Mouse (Mus musculus) neural tube, embryonic 11.5 days (tissue): ENCODE results near the gene Stra6. TPM values are rescaled to one million over a fixed set of nuclear protein-coding genes. Genes with fewer than 3 reads are reported as not detected.
A peak's percentile ranks its signal among the peaks of the same experiment; 100 is the strongest.

Experiments
- ATAC-seq: fragments of 200-750 bp; cut with Nextera tagmentation; 2 replicates; pipeline ENCODE4 v1.8.0; 2017; ENCODE audit warnings: moderate number of reproducible peaks, mild to moderate bottlenecking, moderate TSS enrichment, moderate library complexity; ENCODE audit not compliant: insufficient read depth, low FRiP score, low TSS enrichment
- DNase-seq: peaks from one replicate; pipeline ENCODE4 v3.0.0-alpha.2; 2015; ENCODE audit warnings: low spot score
- H3K27ac ChIP-seq: fragments of 300-500 bp; sonication (generic); 2 replicates; pipeline ENCODE4 v1.5.1; 2014; ENCODE audit warnings: low read depth, mild to moderate bottlenecking, low read length
- H3K27me3 ChIP-seq: fragments of 300-500 bp; sonication (generic); 2 replicates; pipeline ENCODE4 v1.6.1; 2014; ENCODE audit warnings: mild to moderate bottlenecking, low read length, mixed read lengths; ENCODE audit not compliant: control insufficient read depth, insufficient read depth
- H3K36me3 ChIP-seq: fragments of 300-500 bp; sonication (generic); 2 replicates; pipeline ENCODE4 v1.6.1; 2014; ENCODE audit warnings: mild to moderate bottlenecking, low read length, moderate library complexity, mixed read lengths; ENCODE audit not compliant: control insufficient read depth, insufficient read depth
- H3K4me1 ChIP-seq: fragments of 300-500 bp; sonication (generic); 2 replicates; pipeline ENCODE4 v1.6.1; 2014; ENCODE audit warnings: low read length, mixed read lengths; ENCODE audit not compliant: control insufficient read depth, insufficient read depth
- H3K4me2 ChIP-seq: fragments of 300-500 bp; sonication (generic); 2 replicates; pipeline ENCODE4 v1.6.1; 2014; ENCODE audit warnings: low read depth, mild to moderate bottlenecking, moderate library complexity
- H3K4me3 ChIP-seq: fragments of 300-500 bp; sonication (generic); 2 replicates; pipeline ENCODE4 v1.5.1; 2014; ENCODE audit warnings: low read depth, low read length
- H3K9ac ChIP-seq: fragments of 300-500 bp; sonication (generic); 2 replicates; pipeline ENCODE4 v1.6.1; 2014; ENCODE audit warnings: mild to moderate bottlenecking, low read length
- H3K9me3 ChIP-seq: fragments of 300-500 bp; sonication (generic); 2 replicates; pipeline ENCODE4 v1.6.1; 2016; ENCODE audit warnings: low read length; ENCODE audit not compliant: control insufficient read depth
- WGBS: fragments of 180-500 bp; shearing (Covaris S2); extraction: QIAGEN DNeasy Blood & Tissue Kit; methylation state at CpG from one replicate; pipeline ENCODE4 v1.1.7; 2014; 5-methylcytosine and 5-hydroxymethylcytosine counted together
- polyA plus RNA-seq: library from polyadenylated mRNA; unstranded; fragments of >200 nt; fragmentation: Nextera tagmentation; extraction: Ambion mirVana; gene quantifications from 2 replicates; pipeline ENCODE4 v1.2.1, GENCODE M21; 2014

The Stra6 gene
- polyA plus RNA-seq, 1 experiment from 2014 or later, result 53.7 TPM

- H3K4me1 ChIP-seq, result no peaks in the 10 kb centered on the region
- H3K4me2 ChIP-seq, result no peak overlapping the region
- ATAC-seq (no peak), DNase-seq (no peak)
- no peaks in the 10 kb centered on the region for H3K27me3 ChIP-seq
- H3K9me3 ChIP-seq, result no peaks in the 10 kb centered on the region
- no peak overlapping the region for H3K27ac ChIP-seq
- H3K9ac ChIP-seq, result no peak overlapping the region
- H3K36me3 ChIP-seq, result no peaks in the 10 kb centered on the region
- no peak overlapping the region for H3K4me3 ChIP-seq
- WGBS, result 84% methylated on average over 1 of the region's 1 CpGs
Measured at GRCm38 (mm10) chr9:58165779-58166178, 102.2 kb downstream of the Stra6 start.

DNA sequence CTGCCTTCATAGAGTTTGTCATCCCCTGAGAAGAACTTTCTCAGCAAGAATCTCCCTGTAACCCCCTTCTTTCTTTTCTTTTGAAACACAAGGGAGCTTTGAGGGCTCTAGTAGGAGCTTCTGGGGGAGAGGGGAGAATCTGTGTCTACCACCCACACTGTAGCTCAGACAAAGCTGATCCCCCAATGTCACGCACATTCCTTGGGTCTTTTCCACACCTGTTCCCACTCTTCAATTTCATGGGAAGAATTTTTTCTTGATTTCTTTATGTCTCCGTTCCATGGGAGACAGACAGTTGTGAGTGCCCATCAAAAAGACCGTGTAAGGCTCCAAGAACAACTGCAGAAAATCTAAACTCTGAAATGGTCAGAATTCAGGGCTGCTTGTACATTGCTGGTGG lies 105.3 kb downstream of the Stra6 start:
- no peak for ATAC-seq
- Histone ChIP-seq H3K4me1 (no peaks in the 10 kb centered on the region), H3K27me3 (no peaks in the 10 kb centered on the region), H3K9ac (no peak overlapping the region), H3K9me3 (no peaks in the 10 kb centered on the region), H3K36me3 (no peaks in the 10 kb centered on the region), H3K4me2 (no peak overlapping the region), H3K27ac (no peak overlapping the region), H3K4me3 (no peak overlapping the region)
- no peak for DNase-seq
- WGBS, result 76% methylated on average over 3 of the region's 3 CpGs

- WGBS, result 84% methylated on average over 6 of the region's 6 CpGs
- H3K27me3 ChIP-seq, result no peaks in the 10 kb centered on the region
- no peaks in the 10 kb centered on the region for H3K36me3 ChIP-seq
- H3K9me3 ChIP-seq, result no peaks in the 10 kb centered on the region
- H3K4me3 ChIP-seq, result no peak overlapping the region
- no peak overlapping the region for H3K27ac ChIP-seq
- ATAC-seq, result no peak
- no peak overlapping the region for H3K9ac ChIP-seq
- no peaks in the 10 kb centered on the region for H3K4me1 ChIP-seq
- no peak overlapping the region for H3K4me2 ChIP-seq
- DNase-seq, result no peak
Measured at GRCm38 (mm10) chr9:58169426-58169825, 105.8 kb downstream of the Stra6 start.

- H3K36me3 ChIP-seq, result no peaks in the 10 kb centered on the region
- H3K4me2 ChIP-seq, result no peak overlapping the region
- no peak for ATAC-seq
- no peak overlapping the region for H3K9ac ChIP-seq
- DNase-seq, result no peak
- H3K27ac ChIP-seq, result no peak overlapping the region
- H3K4me3 ChIP-seq, result no peak overlapping the region
- no peaks in the 10 kb centered on the region for H3K27me3 ChIP-seq
- H3K4me1 ChIP-seq, result peaks cover 7% of the 10 kb centered on the region
- 68% methylated on average over 2 of the region's 2 CpGs for WGBS
- H3K9me3 ChIP-seq, result no peaks in the 10 kb centered on the region
Measured at GRCm38 (mm10) chr9:58172863-58173262, 109.3 kb downstream of the Stra6 start.

DNA sequence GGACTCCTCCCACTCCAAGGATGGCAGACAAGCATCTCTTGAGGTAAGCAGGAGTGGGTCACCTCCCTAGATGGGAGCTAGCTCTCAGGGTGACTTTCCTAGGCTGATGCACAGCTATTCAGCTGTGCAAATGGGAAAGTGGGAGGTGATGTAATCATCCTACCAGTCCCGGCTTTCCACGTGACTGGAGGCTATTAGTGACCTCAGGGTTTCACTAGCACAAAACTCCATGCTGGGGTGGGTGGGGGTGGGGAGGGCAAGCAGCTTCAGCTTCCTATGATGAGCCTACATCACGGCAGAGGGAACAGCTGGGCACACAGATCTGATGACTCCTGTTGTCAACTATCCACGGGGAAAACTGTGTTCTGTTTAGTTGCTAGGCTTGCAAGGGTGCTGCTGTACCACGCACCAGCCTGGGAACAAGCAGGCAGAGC lies 111.2 kb downstream of the Stra6 start:
- no peaks in the 10 kb centered on the region for H3K9me3 ChIP-seq
- no peak overlapping the region for H3K4me3 ChIP-seq
- no peak overlapping the region for H3K9ac ChIP-seq
- no peaks in the 10 kb centered on the region for H3K27me3 ChIP-seq
- DNase-seq (no peak), ATAC-seq (no peak)
- no peaks in the 10 kb centered on the region for H3K36me3 ChIP-seq
- 23% methylated on average over 5 of the region's 5 CpGs for WGBS
- 0 out of 2 replicates have a peak overlapping the region, but pooled peaks have one; percentile 10 for H3K27ac ChIP-seq
- H3K4me2 ChIP-seq, result no peak overlapping the region
- peaks cover 7% of the 10 kb centered on the region for H3K4me1 ChIP-seq

GRCm38 (mm10) chr9:58175745-58176487 lies 112.3 kb downstream of the Stra6 start:
- DNase-seq, result no peak
- peaks cover 7% of the 10 kb centered on the region for H3K4me1 ChIP-seq
- H3K36me3 ChIP-seq, result no peaks in the 10 kb centered on the region
- no peak for ATAC-seq
- 47% methylated on average over 5 of the region's 5 CpGs for WGBS
- no peaks in the 10 kb centered on the region for H3K27me3 ChIP-seq
- H3K9ac ChIP-seq, result no peak overlapping the region
- H3K4me3 ChIP-seq, result no peak overlapping the region
- H3K9me3 ChIP-seq, result no peaks in the 10 kb centered on the region
- H3K27ac ChIP-seq, result no peak overlapping the region
- H3K4me2 ChIP-seq, result no peak overlapping the region

DNA sequence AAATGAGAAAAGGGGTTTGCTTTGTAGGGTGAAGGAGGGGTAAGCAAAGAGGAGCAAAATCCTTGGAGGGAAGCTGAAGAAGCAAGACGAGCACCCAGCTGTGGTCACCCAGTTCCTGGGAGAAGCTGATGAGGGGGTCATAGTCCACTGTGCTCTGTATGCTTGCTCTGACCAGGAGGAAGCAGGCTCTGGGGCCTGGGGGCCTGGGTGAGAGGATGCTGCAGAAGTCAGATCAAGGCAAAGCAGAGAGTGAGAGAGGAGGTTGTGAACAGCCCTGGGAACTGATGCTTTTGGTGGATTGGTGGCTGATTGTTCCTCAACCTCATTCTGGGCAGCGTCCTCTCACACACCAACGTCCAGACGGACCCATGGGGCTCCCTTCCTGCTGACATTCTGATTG lies 113.6 kb downstream of the Stra6 start:
- Histone ChIP-seq H3K27me3 (no peaks in the 10 kb centered on the region), H3K27ac (no peak overlapping the region), H3K9ac (no peak overlapping the region), H3K4me2 (no peak overlapping the region), H3K36me3 (no peaks in the 10 kb centered on the region), H3K4me3 (no peak overlapping the region), H3K4me1 (peaks cover 7% of the 10 kb centered on the region), H3K9me3 (no peaks in the 10 kb centered on the region)
- WGBS, result 67% methylated on average over 4 of the region's 4 CpGs
- no peak for DNase-seq
- no peak for ATAC-seq

GRCm38 (mm10) chr9:58179390-58179789 lies 115.8 kb downstream of the Stra6 start:
- ATAC-seq (no peak), DNase-seq (no peak)
- H3K27ac ChIP-seq, result no peak overlapping the region
- H3K4me3 ChIP-seq, result no peak overlapping the region
- H3K4me2 ChIP-seq, result no peak overlapping the region
- 98% methylated on average over 2 of the region's 2 CpGs for WGBS
- no peak overlapping the region for H3K9ac ChIP-seq
- no peaks in the 10 kb centered on the region for H3K27me3 ChIP-seq
- H3K9me3 ChIP-seq, result no peaks in the 10 kb centered on the region
- H3K36me3 ChIP-seq, result no peaks in the 10 kb centered on the region
- H3K4me1 ChIP-seq, result peaks cover 7% of the 10 kb centered on the region

DNA sequence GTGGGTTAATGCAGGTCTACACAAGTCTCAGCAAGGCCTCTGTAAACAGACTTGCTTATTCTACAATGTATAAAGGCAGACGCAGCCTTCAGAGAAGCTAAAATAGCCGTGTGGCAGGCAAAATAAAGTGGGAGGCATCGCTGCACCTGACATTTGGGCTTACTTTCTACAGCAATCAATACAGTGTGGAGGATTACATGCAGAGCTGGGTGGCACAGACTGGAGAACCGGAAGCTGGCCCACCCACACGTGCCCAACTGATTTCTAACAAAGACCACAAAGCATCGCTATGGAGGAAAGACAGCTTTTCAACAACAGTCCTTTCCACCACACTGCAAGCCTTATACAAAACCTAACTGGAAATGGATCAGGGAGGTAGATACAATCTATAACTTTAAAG lies 120.9 kb downstream of the Stra6 start:
- Histone ChIP-seq H3K36me3 (no peaks in the 10 kb centered on the region), H3K4me3 (no peak overlapping the region), H3K27me3 (no peaks in the 10 kb centered on the region), H3K9ac (no peak overlapping the region), H3K27ac (no peak overlapping the region), H3K4me1 (no peaks in the 10 kb centered on the region), H3K4me2 (no peak overlapping the region), H3K9me3 (no peaks in the 10 kb centered on the region)
- 82% methylated on average over 6 of the region's 6 CpGs for WGBS
- DNase-seq (no peak), ATAC-seq (no peak)
